In genomic region chr16:44794416-44794815, GRCm38 (mm10) we compare ENCODE assay signal across 27 mouse cellular contexts. TPM values are rescaled to one million over a fixed set of nuclear protein-coding genes. Genes with fewer than 3 reads are reported as not detected.
"Had no signal": no experiment of that assay in that cellular context is flagged by ENCODE, and none has a peak within 500 bp of the region (broad histone marks: within the 10 kb centered on the region; RNA-seq: fewer than 3 reads in every experiment).

No protein-coding gene starts in this region.

- H3K4me2 ChIP-seq: limb, embryonic 12.5 days; limb, embryonic 15.5 days; liver, embryonic 11.5 days; lung, embryonic 14.5 days; midbrain, embryonic 13.5 days; neural tube, embryonic 12.5 days; neural tube, embryonic 15.5 days had no signal

- H3K4me3 ChIP-seq: layer of hippocampus, adult 2 months; limb, embryonic 12.5 days; limb, embryonic 15.5 days; megakaryocyte, embryonic 14.5 days; midbrain, embryonic 10.5 days; midbrain, embryonic 13.5 days; neural tube, embryonic 12.5 days; neural tube, embryonic 15.5 days had no signal

- H3K27me3 ChIP-seq: limb, embryonic 12.5 days; limb, embryonic 15.5 days; megakaryocyte, embryonic 14.5 days; midbrain, embryonic 13.5 days; neural tube, embryonic 12.5 days; neural tube, embryonic 15.5 days had no signal

- H3K36me3 ChIP-seq: limb, embryonic 12.5 days; limb, embryonic 15.5 days; midbrain, embryonic 10.5 days; midbrain, embryonic 13.5 days; neural tube, embryonic 12.5 days; neural tube, embryonic 15.5 days had no signal

- H3K27ac ChIP-seq: kidney, postnatal 0 days; layer of hippocampus, adult 2 months; limb, embryonic 12.5 days; limb, embryonic 15.5 days; liver, embryonic 14.5 days; midbrain, embryonic 10.5 days; midbrain, embryonic 13.5 days; neural tube, embryonic 12.5 days; neural tube, embryonic 15.5 days had no signal

- ATAC-seq: intestine, postnatal 0 days; liver, postnatal 0 days; midbrain, embryonic 13.5 days; midbrain, embryonic 16.5 days had no signal

- DNase-seq: kidney, adult 2 months; kidney, postnatal 25 days; left cerebral cortex, postnatal 4 days; liver, postnatal 0 days; lung, embryonic 14.5 days; lung, postnatal 10 days; lung, postnatal 36 days; retina, postnatal 1 day; right cerebral cortex, postnatal 25 days; thymus, adult 18-20 months; thymus, postnatal 36 days had no signal

- H3K9me3 ChIP-seq: limb, embryonic 12.5 days; limb, embryonic 15.5 days; midbrain, embryonic 10.5 days; midbrain, embryonic 13.5 days; neural tube, embryonic 12.5 days; neural tube, embryonic 15.5 days had no signal

- H3K4me1 ChIP-seq: limb, embryonic 12.5 days; limb, embryonic 15.5 days; megakaryocyte, embryonic 14.5 days; midbrain, embryonic 10.5 days; midbrain, embryonic 13.5 days; neural tube, embryonic 12.5 days; neural tube, embryonic 15.5 days had no signal

RNA-seq across cellular contexts. Expression of gene Cd200r4, which starts 17.1 kb away (rescaled TPM):
- total RNA-seq: layer of hippocampus, adult 2 months; layer of hippocampus, postnatal 10 days; left cerebral cortex, postnatal 4 days had no signal
- polyA plus RNA-seq: kidney, embryonic 14.5 days; limb, embryonic 12.5 days; lung, embryonic 14.5 days; midbrain, embryonic 13.5 days; midbrain, embryonic 16.5 days; neural tube, embryonic 15.5 days; testis, adult 2 months had no signal

RNA-seq across cellular contexts. Expression of gene Cd200r1, which starts 28.9 kb away (rescaled TPM):
- total RNA-seq: left cerebral cortex, postnatal 4 days had no signal
- polyA plus RNA-seq: testis, adult 2 months had no signal
